Mouse (Mus musculus) embryonic facial prominence, embryonic 11.5 days (tissue): ENCODE measurements around the gene Drd4. TPM values are rescaled to one million over a fixed set of nuclear protein-coding genes. Genes with fewer than 3 reads are reported as not detected.

Experiments used
- ATAC-seq: fragments of 200-750 bp; cut with Nextera tagmentation; replicated peaks from 2 replicates; pipeline ENCODE4 v1.8.0; 2017; ENCODE audit warnings: low read depth; ENCODE audit not compliant: insufficient number of reproducible peaks, low FRiP score, low TSS enrichment
- DNase-seq: peaks from one replicate; pipeline ENCODE4 v3.0.0-alpha.2; 2015; ENCODE audit warnings: low spot score
- H3K27ac ChIP-seq: fragments of 300-500 bp; sonication (generic); replicated peaks from 2 replicates; pipeline ENCODE4 v1.5.1; 2014; ENCODE audit warnings: mild to moderate bottlenecking, low read depth, low read length, control low read depth
- H3K27me3 ChIP-seq: fragments of 300-500 bp; sonication (generic); 2 replicates; pipeline ENCODE4 v1.6.1; 2014; ENCODE audit warnings: mild to moderate bottlenecking, low read length, moderate library complexity, mixed read lengths; ENCODE audit not compliant: control insufficient read depth, insufficient read depth
- H3K36me3 ChIP-seq: fragments of 300-500 bp; sonication (generic); replicated peaks from 2 replicates; pipeline ENCODE4 v1.6.1; 2014; ENCODE audit warnings: low read depth, mild to moderate bottlenecking, low read length, moderate library complexity, mixed read lengths; ENCODE audit not compliant: control insufficient read depth, insufficient read depth
- H3K4me1 ChIP-seq: fragments of 300-500 bp; sonication (generic); 2 replicates; pipeline ENCODE4 v1.6.1; 2014; ENCODE audit warnings: low read length, mixed read lengths; ENCODE audit not compliant: control insufficient read depth, insufficient read depth
- H3K4me2 ChIP-seq: fragments of 300-500 bp; sonication (generic); 2 replicates; pipeline ENCODE4 v1.6.1; 2014; ENCODE audit warnings: low read depth, mild to moderate bottlenecking, control low read depth, low read length, moderate library complexity
- H3K4me3 ChIP-seq: fragments of 300-500 bp; sonication (generic); 2 replicates; pipeline ENCODE4 v1.5.1; 2014; ENCODE audit warnings: low read depth, low read length, control low read depth
- H3K9ac ChIP-seq: fragments of 300-500 bp; sonication (generic); replicated peaks from 2 replicates; pipeline ENCODE4 v1.6.1; 2014; ENCODE audit warnings: mild to moderate bottlenecking, control low read depth, low read length
- H3K9me3 ChIP-seq: fragments of 300-500 bp; sonication (generic); replicated peaks from 2 replicates; pipeline ENCODE4 v1.6.1; 2016; ENCODE audit warnings: mild to moderate bottlenecking, low read length, inconsistent platforms, mixed read lengths; ENCODE audit not compliant: control insufficient read depth
- WGBS: fragments of 180-500 bp; shearing (Covaris S2); extraction: QIAGEN DNeasy Blood & Tissue Kit; methylation state at CpG from one replicate; pipeline ENCODE4 v1.1.7; 2014; 5-methylcytosine and 5-hydroxymethylcytosine counted together
- polyA plus RNA-seq: library from polyadenylated mRNA; unstranded; fragments of >200 nt; fragmentation: Nextera tagmentation; extraction: Ambion mirVana; gene quantifications from 2 replicates; pipeline ENCODE4 v1.2.1, GENCODE M21; 2014

Drd4 gene
- polyA plus RNA-seq, 1 experiment from 2014 or later: 0.62 TPM

- H3K27ac ChIP-seq: no peak within 1 kb of the TSS
- no peaks in the 10 kb centered on the region for H3K27me3 ChIP-seq
- 2% methylated on average over 45 of the region's 46 CpGs for WGBS
- peak within 1 kb of the TSS; percentile 72 for H3K4me2 ChIP-seq
- peak within 1 kb of the TSS; percentile 32; the same call in 1 of the 2 replicates for H3K9ac ChIP-seq
- peak; percentile 49; the same call in 1 of the 2 replicates for ATAC-seq
- DNase-seq: peak; percentile 66
- no peaks in the 10 kb centered on the region for H3K36me3 ChIP-seq
- H3K9me3 ChIP-seq: no peaks in the 10 kb centered on the region
- H3K4me3 ChIP-seq: peak within 1 kb of the TSS; percentile 22
- H3K4me1 ChIP-seq: no peaks in the 10 kb centered on the region
Measured at GRCm38 (mm10) chr7:141278766-141279590, 12.8 kb upstream of the Drd4 start, which contains the start of gene Sct. Gene Sct (minus strand): TSS chr7:141279133.

- H3K27me3 ChIP-seq: no peaks in the 10 kb centered on the region
- no peak overlapping the region for H3K4me3 ChIP-seq
- H3K9ac ChIP-seq: no peak overlapping the region
- no peaks in the 10 kb centered on the region for H3K36me3 ChIP-seq
- H3K4me2 ChIP-seq: no peak overlapping the region
- H3K9me3 ChIP-seq: no peaks in the 10 kb centered on the region
- no peak for ATAC-seq
- 63% methylated on average over 6 of the region's 6 CpGs for WGBS
- no peaks in the 10 kb centered on the region for H3K4me1 ChIP-seq
- H3K27ac ChIP-seq: no peak overlapping the region
- no peak for DNase-seq
Measured at GRCm38 (mm10) chr7:141281442-141281841, 10.4 kb upstream of the Drd4 start.

- H3K9ac ChIP-seq: no peak overlapping the region
- ATAC-seq: no peak
- H3K27ac ChIP-seq: no peak overlapping the region
- H3K27me3 ChIP-seq: no peaks in the 10 kb centered on the region
- no peak for DNase-seq
- H3K4me2 ChIP-seq: no peak overlapping the region
- no peaks in the 10 kb centered on the region for H3K36me3 ChIP-seq
- H3K4me1 ChIP-seq: no peaks in the 10 kb centered on the region
- H3K9me3 ChIP-seq: no peaks in the 10 kb centered on the region
- no peak overlapping the region for H3K4me3 ChIP-seq
- WGBS: 92% methylated on average over 4 of the region's 4 CpGs
Measured at GRCm38 (mm10) chr7:141282756-141283155, 9.1 kb upstream of the Drd4 start.

GRCm38 (mm10) chr7:141288042-141288441, 3.8 kb upstream of the Drd4 start:
- H3K36me3 ChIP-seq: no peaks in the 10 kb centered on the region
- no peaks in the 10 kb centered on the region for H3K4me1 ChIP-seq
- H3K27me3 ChIP-seq: peaks cover 10% of the 10 kb centered on the region
- WGBS: 86% methylated on average over 3 of the region's 3 CpGs
- DNase-seq (no peak), ATAC-seq (no peak)
- no peak overlapping the region for H3K4me2 ChIP-seq
- no peak overlapping the region for H3K4me3 ChIP-seq
- H3K27ac ChIP-seq: no peak overlapping the region
- no peak overlapping the region for H3K9ac ChIP-seq
- no peaks in the 10 kb centered on the region for H3K9me3 ChIP-seq

GRCm38 (mm10) chr7:141292583-141293388, 980 bp downstream of the Drd4 start:
- Histone ChIP-seq H3K9me3 (no peaks in the 10 kb centered on the region), H3K4me3 (peak overlapping the region; percentile 43), H3K4me2 (peak overlapping the region; percentile 78), H3K27ac (no peak overlapping the region), H3K27me3 (peaks cover 34% of the 10 kb centered on the region), H3K9ac (no peak overlapping the region; the same call in none of the 2 replicates), H3K4me1 (peaks cover 6% of the 10 kb centered on the region; the same call in 1 of the 2 replicates), H3K36me3 (no peaks in the 10 kb centered on the region)
- 25% methylated on average over 15 of the region's 15 CpGs for WGBS
- DNase-seq (no peak), ATAC-seq (no peak)

- WGBS: under 1% methylated on average over 53 of the region's 53 CpGs
- H3K9ac ChIP-seq: peak overlapping the region; percentile 57
- ATAC-seq (no peak), DNase-seq (peak; percentile 42)
- H3K27ac ChIP-seq: no peak overlapping the region
- no peaks in the 10 kb centered on the region for H3K9me3 ChIP-seq
- H3K27me3 ChIP-seq: peaks cover 34% of the 10 kb centered on the region
- H3K4me3 ChIP-seq: peak overlapping the region; percentile 38
- peak overlapping the region; percentile 70 for H3K4me2 ChIP-seq
- H3K4me1 ChIP-seq: peaks cover 6% of the 10 kb centered on the region; the same call in 1 of the 2 replicates
- no peaks in the 10 kb centered on the region for H3K36me3 ChIP-seq
Measured at GRCm38 (mm10) chr7:141293852-141294471, 2.2 kb downstream of the Drd4 start.

GRCm38 (mm10) chr7:141294479-141294878, 2.7 kb downstream of the Drd4 start:
- peak overlapping the region; percentile 70 for H3K4me2 ChIP-seq
- peaks cover 6% of the 10 kb centered on the region; the same call in 1 of the 2 replicates for H3K4me1 ChIP-seq
- ATAC-seq: no peak
- H3K9me3 ChIP-seq: no peaks in the 10 kb centered on the region
- H3K27ac ChIP-seq: no peak overlapping the region
- H3K4me3 ChIP-seq: peak overlapping the region; percentile 38
- peaks cover 34% of the 10 kb centered on the region for H3K27me3 ChIP-seq
- no peak overlapping the region; the same call in 1 of the 2 replicates for H3K9ac ChIP-seq
- 9% methylated on average over 22 of the region's 22 CpGs for WGBS
- DNase-seq: peak; percentile 29
- H3K36me3 ChIP-seq: no peaks in the 10 kb centered on the region
